Mouse (Mus musculus) NIH3T3 (cell line): Measurements from ENCODE around the gene Spsb2.
"Not testable (repeated sequence)": the region's sequence is repeated elsewhere in the genome, so short reads cannot be mapped to it uniquely, and the experiment has no call there.

Experiments used
- DNase-seq: peaks from one replicate; pipeline ENCODE4 v3.0.0-alpha.2; 2012; ENCODE audit warnings: low read depth

Spsb2 gene

DNA sequence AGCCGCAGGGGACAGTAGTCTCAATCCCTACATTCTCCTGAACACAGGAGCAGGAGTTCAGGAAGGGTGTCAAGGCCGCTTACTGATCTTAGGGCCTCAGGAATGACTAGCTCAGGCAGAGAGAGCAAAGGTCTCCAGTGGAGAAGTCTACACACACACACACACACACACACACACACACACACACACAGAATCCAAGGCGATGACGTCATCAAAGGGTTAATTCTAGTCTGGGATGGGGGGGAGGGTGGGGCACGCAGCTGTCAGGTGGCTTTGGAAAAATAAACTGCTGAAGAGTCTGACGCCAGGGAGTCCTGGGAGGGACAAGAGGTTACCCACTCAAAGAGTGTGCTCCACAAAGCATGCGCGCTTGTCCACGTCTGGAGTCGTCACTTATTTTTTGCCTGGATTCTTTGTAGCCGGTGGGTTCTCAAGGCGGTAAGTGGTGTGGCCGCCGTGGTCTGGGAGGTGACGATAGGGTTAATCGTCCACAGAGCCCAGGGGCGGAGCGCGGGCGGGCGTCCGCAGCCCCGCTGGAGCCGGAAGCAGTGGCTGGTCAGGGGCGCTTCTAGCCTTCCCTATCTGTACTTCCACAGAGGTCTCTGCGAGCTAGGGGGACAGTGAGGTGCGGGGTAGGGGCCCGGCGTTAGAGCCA, at the start of gene Spsb2:
Gene Spsb2 (plus strand): TSS at position 304 of the 655 bp plus-strand sequence.
- DNase-seq = peak; percentile 91

DNA sequence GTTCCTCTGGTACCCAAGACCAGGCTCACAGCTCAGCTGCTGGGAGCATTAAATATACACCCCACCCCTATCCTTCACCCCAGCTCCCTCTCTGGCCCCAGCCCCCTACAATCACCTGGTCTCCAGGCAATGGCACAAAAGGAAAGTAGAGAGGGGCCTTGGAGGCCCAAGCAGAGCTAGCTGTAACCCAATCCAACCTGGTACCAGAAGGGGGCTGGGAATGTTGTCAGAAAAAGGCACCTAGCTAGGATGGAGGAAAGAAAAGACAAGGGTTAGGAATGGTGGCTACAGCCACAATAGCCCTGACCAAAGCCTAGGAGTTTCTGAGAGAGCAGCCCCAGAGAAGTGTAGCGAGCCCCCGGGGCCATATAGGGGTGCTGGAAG, 49.6 kb upstream of the Spsb2 start:
- no peak for DNase-seq

DNA sequence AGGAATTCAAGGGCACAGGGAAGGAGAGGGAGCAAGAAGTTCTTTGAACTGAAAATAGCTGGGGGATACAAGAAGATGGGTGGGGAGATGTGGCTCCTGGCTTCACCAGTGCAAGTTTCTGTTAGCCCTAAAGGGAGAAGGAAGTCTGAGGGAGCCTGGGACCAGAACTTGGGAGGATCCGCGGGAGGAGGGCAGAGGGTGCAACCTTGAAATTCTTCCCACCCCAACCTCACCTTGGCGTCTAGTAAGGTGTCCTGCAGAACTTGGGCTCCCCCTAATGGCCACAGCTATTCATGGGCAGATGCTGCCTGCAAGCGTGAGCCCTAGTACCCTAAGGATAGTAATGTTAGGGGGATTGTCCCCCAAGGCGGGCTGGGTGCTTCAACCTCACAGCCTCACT, 49.2 kb upstream of the Spsb2 start:
- peak; percentile 92 for DNase-seq

- DNase-seq = no peak
Measured at GRCm38 (mm10) chr6:124765951-124766350, 42.5 kb upstream of the Spsb2 start.

DNA sequence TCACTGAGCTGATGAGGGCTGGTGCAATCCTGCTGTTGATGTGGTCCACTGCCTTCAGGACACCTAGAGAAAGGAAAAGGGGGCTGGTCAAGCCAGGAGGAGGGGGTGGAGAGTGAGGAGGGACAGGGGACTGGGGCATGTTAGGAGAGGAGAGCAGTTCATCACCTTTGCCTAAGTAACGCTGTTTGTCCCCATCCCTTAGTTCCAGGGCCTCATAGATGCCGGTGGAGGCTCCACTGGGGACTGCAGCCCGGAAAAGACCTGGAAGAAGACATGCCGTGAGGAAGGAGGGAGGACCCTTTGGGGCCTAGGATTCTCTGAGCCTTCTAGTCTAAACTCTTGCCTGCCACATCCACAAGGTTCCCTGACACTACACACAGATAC, 40.9 kb upstream of the Spsb2 start:
- no peak for DNase-seq

GRCm38 (mm10) chr6:124767920-124768703, 40.3 kb upstream of the Spsb2 start:
- peak; percentile 76 for DNase-seq

DNA sequence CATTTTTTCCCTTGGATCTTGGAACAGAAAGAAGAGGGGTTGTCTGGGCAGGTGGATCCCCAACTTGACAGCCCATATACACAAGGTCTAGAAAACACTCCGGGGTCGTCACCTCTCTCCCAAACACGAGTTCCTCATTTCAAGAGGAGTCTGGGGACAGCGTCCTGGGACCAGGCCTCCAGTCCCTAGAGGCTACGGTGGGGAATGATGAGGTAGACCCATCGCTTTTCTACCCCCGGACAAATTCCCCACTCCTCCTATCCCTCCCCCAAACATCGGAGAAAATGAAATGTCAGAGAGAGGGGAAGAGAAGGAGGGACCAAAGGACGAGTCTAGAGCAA, 39.8 kb upstream of the Spsb2 start:
- no peak for DNase-seq

DNA sequence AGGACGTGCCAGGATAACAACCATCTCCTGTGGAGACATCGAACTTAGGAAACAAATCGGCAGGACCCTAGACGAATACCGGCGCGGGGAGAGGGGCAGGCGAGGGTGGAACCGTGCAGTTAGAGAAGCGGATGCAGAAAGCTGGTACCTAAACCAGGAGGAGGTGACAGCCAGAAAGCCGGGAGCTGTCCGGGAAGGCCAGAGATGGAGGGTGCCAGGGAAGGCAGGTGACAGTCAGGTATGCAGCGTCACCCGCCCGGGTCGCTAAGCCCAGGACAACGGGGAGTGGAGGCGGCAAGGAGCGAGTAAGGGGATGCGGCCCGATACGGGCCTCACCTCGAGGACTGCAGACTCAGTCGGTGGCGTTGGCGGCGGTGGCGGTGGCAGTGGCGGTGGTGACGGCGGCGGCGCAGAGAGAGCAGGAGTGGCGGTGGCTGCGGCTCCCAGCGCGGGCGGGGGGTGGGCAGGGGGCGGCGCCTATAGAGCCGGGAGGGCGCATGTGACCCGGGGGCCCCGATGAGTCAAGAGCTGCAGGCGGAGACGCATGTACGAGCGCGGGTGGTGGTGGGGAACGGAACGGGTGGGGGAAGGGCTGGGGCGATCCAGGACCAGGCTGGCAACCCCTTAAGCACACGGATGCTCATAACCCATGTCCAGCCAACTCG, 39.2 kb upstream of the Spsb2 start, which contains the start of gene Eno2:
Gene Eno2 (minus strand): TSS at position 573 of the 665 bp plus-strand sequence.
- peak; percentile 92 for DNase-seq

GRCm38 (mm10) chr6:124770013-124770412, 38.4 kb upstream of the Spsb2 start:
- DNase-seq = no peak

GRCm38 (mm10) chr6:124770511-124770910, 38.0 kb upstream of the Spsb2 start:
- DNase-seq = no peak

DNA sequence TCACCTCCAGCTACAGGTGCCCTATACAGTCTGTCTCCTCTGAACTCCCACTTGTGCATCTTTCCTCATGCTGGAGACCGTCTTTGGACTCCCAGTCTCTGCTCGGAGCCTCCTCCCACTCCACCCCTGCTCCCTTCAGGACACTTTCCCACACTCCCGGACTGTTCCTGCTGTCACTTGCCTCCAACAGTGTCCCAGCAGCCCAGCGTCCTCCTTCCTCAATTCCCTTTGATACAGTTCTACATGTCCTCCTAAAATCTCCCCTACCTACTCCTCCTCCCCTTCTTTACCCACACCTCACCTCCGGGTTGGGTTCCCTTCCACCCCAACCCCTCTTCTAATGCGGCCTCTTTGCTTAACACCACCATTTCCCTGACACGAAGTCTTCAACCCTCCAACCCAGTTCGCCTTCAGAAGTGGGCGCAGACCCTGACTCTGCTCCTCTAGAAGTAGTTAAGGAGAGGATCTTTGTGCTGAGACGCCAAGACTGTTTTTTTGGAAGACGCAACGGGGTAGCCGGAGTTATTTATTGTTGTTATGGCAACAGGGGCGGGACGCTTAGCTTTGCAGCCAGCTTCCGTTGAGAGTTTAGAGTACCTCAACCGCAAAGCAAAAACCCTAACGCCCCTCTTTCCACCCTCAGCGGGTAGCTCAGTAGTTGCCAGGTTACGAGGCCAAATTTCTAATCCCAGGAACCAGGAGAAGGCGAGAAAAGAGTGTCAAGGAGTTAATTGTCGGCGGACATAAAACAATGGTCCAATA, 29.1 kb upstream of the Spsb2 start, which contains the start of gene Lrrc23:
Gene Lrrc23 (minus strand): TSS at position 506 of the 762 bp plus-strand sequence.
- DNase-seq = no peak

GRCm38 (mm10) chr6:124779984-124780416, 28.5 kb upstream of the Spsb2 start:
- DNase-seq = no peak

- DNase-seq = no peak
Measured at GRCm38 (mm10) chr6:124780917-124781316, 27.5 kb upstream of the Spsb2 start.

DNA sequence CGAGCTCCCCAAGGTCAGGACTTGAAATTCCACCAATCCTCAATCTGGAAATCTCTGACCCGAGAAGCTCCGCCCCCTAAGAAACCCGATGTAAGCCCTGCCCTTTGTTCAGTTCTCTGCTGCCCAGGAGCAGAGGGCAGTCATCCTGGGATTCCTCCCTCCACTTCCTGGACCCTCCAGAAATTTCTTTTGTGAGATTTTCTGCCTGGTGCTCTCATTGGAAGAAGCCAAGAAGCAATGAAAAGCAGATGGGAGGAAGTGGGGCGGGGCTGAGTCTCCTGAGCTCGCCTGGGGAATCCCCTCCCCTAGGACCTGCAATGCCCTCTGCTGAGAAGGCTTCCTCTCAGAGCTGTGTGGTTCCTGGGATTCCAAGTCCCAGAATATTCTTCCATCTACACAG, 26.0 kb upstream of the Spsb2 start:
- DNase-seq = peak; percentile 89

- no peak for DNase-seq
Measured at GRCm38 (mm10) chr6:124786756-124787420, 21.6 kb upstream of the Spsb2 start.

GRCm38 (mm10) chr6:124787722-124788121, 20.7 kb upstream of the Spsb2 start:
- no peak for DNase-seq

DNA sequence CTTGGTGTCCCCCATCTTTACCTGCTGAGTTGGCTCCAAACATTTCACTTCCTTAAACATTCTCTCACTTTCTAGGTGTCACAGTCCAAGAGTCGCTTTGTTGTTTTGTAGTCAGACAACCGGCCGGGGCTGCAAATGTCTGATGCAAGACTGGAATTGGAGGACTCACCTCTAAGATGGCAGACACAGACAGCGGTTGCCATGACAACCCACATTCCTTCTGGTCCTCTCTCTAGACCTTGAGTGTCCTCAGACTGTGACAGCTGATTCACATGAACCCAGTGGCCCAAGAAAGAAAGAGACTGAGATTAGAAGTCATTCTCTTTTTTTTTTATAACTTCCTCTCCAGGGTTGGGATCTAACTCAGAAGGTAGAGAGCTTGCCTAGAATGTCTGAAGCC, 18.9 kb upstream of the Spsb2 start:
- no peak for DNase-seq

- DNase-seq = no peak
Measured at GRCm38 (mm10) chr6:124790121-124790520, 18.3 kb upstream of the Spsb2 start.

- no peak for DNase-seq
Measured at GRCm38 (mm10) chr6:124791911-124792310, 16.6 kb upstream of the Spsb2 start.

DNA sequence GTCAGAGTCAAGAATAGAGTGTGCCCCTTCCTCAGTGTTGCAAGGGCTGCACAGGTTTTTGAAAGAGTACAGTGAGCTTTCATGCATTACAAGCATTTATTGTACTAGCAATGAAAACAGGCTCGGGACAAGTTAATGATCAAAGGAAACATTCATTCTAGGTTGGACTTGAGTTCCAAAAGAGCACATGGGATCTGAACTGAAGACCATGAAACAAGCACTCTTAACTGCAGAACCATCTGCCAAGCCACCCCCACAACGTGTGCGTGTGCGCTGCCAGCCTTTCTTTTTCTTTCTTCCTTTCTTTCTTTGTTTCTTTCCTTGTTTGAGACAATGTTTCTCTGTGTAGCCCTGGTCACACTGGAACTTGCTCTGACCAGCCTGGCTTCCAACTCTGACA, 12.7 kb upstream of the Spsb2 start:
- no peak for DNase-seq

DNA sequence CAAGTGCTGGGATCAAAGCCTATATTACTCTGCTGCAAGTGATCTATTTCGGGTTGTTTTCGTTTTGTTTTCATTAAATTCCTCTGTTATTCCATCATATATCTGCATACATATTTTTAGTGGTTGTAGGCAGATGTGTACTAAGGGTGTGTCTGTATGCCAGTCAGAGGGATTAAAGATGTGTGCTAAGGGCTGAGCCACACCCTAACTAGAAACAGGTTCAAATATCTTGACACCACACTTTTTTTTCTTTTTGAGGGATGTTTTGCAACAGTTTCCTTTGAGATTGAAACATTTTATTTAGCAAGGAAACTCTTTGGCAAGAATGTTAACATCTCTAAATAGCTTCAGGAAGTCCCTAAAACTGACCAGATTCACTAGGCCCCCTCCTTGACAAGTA, 12.3 kb upstream of the Spsb2 start:
- DNase-seq = peak; percentile 39

- not testable (repeated sequence) for DNase-seq
Measured at GRCm38 (mm10) chr6:124802400-124802799, 6.1 kb upstream of the Spsb2 start.
